Comparison of ENCODE assay signal across 15 mouse cellular contexts in genomic region chr5:25088633-25089032, GRCm38 (mm10). TPM values are rescaled to one million over a fixed set of nuclear protein-coding genes. Genes with fewer than 3 reads are reported as not detected.
DNase-seq lines count a peak whose midpoint lies in the region.
"Had no signal": no experiment of that assay in that cellular context is flagged by ENCODE, and none has a peak within 500 bp of the region (broad histone marks: within the 10 kb centered on the region; RNA-seq: fewer than 3 reads in every experiment).

No protein-coding gene starts in this region.

- intact Hi-C loops in left cerebral cortex, postnatal 4 days (cut with DNase I), result no loop called here
- intact Hi-C loops in left cerebral cortex, postnatal 14 days (cut with DNase I), result loop anchor here (5.0 kb wide), 1 partner anchor 74 kb away; no protein-coding TSS in a partner anchor

- DNase-seq in left cerebral cortex, postnatal 4 days, result peak; percentile 71
- DNase-seq in left cerebral cortex, postnatal 14 days (ENCODE audit: low spot score in 2 of 2), result no peak
- DNase-seq in cerebellum, adult 11-12 months, result peak; percentile 73
- DNase-seq in cerebellum, adult 8-10 months, result peak; percentile 62
- peak; percentile 66 to 76 for DNase-seq in cerebellum, postnatal 36 days
- DNase-seq in spleen, adult 18-20 months, result no peak
- no peak for DNase-seq in lung, postnatal 14 days
- DNase-seq: adrenal gland, adult 8-10 months; embryo, embryonic 11 days; gastrocnemius, postnatal 10 days; heart, postnatal 10 days; kidney, postnatal 36 days; liver, embryonic 13.5 days; lung, embryonic 14.5 days; retina, postnatal 1 day had no signal

RNA-seq across cellular contexts. Expression of gene Prkag2, which starts 11.8 kb away (rescaled TPM):
- total RNA-seq in left cerebral cortex, postnatal 4 days (2021), result 100 to 1,000 TPM; 162 to 172 TPM
- 100 to 1,000 TPM in 1 of 2 experiments, 10 to 100 TPM in 1; 99.4 to 104 TPM for total RNA-seq in left cerebral cortex, postnatal 14 days (2021)

Comparison
In these comparisons a context has a peak if more than half of its experiments do, and no peak if none do; other contexts are left out.
1. DNase-seq: peak in left cerebral cortex, postnatal 4 days (single experiment), cerebellum, adult 11-12 months (single experiment), cerebellum, adult 8-10 months (single experiment) and cerebellum, postnatal 36 days (2 of 2); none in left cerebral cortex, postnatal 14 days (0 of 2), spleen, adult 18-20 months (0 of 2) and lung, postnatal 14 days (single experiment).